8 mouse cellular contexts compared by ENCODE assay signal in the genomic region with DNA sequence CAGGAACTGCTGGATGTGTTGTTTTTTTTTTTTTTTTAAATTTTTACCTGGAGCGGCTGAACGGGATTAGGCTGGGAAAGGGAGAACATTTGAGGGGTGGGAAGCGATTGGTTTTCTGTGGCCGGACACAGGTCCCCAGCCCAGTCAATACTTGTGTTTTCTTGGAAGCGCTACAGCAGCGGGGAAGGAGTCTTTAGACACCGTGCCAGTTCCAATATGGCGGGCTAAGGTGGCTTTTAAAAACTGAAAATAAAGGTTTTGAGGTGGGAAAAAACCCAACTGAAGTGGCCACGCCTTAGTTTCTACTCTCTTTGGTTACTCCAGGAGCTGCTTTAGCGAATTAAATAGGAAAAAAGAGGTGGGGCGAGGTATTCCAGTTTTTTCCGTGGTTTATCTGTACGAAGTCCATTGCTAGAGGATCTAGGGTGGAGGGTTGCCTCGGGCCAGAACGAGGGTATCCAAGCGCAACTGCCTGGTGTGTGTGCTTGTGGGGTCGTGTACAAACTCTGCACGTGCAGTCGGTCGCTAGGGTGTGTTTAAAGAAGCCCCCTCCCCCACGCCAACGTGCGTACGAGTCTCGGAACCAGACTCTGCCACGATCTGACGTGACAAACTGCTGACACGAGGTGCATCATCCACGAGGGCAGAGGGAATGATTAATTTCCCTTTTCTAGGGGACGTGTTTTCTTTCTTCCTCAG. TPM values are rescaled to one million over a fixed set of nuclear protein-coding genes. Genes with fewer than 3 reads are reported as not detected.
DNase-seq lines count a peak whose midpoint lies in the region; ATAC-seq and TF ChIP-seq lines count a peak whose summit lies in the region.

No protein-coding gene starts in this region.

- H3K4me2 ChIP-seq in intestine, embryonic 14.5 days (ENCODE audit: low read length): peak overlapping the region; percentile 100

- H3K27me3 ChIP-seq in intestine, embryonic 14.5 days (replicated peaks; ENCODE audit: control insufficient read depth, insufficient read depth, low read length): peaks cover 65% of the 10 kb centered on the region
- no peaks in the 10 kb centered on the region for H3K27me3 ChIP-seq in testis, adult 2 months (ENCODE audit: control insufficient read depth, insufficient read depth, low read length)

- peak; percentile 34 to 52 for DNase-seq in cerebellum, postnatal 14 days
- peak; percentile 28 to 36 for DNase-seq in B cell, adult 2 months
- DNase-seq in embryo, embryonic 11 days: peak; percentile 46
- peak; percentile 70 for DNase-seq in intestine, embryonic 14.5 days (ENCODE audit: low spot score)
- DNase-seq in mesoderm, embryonic 11.5 days (ENCODE audit: low read depth, low spot score): peak; percentile 30

- no peak overlapping the region for H3K27ac ChIP-seq in intestine, embryonic 14.5 days (ENCODE audit: low read depth)
- no peak overlapping the region; the same call in 1 of the 2 replicates for H3K27ac ChIP-seq in testis, adult 2 months (ENCODE audit: control insufficient read depth, insufficient read depth, low read depth, low read length)

- H3K4me3 ChIP-seq in intestine, embryonic 14.5 days (ENCODE audit: low read depth, low read length): peak overlapping the region; percentile 62
- peak overlapping the region; percentile 81 for H3K4me3 ChIP-seq in testis, adult 2 months (ENCODE audit: control insufficient read depth, low read depth, low read length)

- H3K4me1 ChIP-seq in intestine, embryonic 14.5 days (replicated peaks; ENCODE audit: control insufficient read depth, insufficient read depth, low read length): peaks cover 10% of the 10 kb centered on the region; the same call in 1 of the 2 replicates
- peaks cover 25% of the 10 kb centered on the region for H3K4me1 ChIP-seq in testis, adult 2 months (ENCODE audit: control insufficient read depth, insufficient read depth, low read length)

- H3K9me3 ChIP-seq in intestine, embryonic 14.5 days (ENCODE audit: control insufficient read depth, low read length): no peaks in the 10 kb centered on the region

- TF ChIP-seq POLR2A in testis, adult 2 months (IDR thresholded peaks at IDR 0.05; ENCODE audit: control insufficient read depth, low read depth, low read length): peak; percentile 31; the same call in 1 of the 2 replicates

- WGBS in intestine, embryonic 14.5 days: under 1% methylated on average over 30 of the region's 30 CpGs

- peak overlapping the region; percentile 43; the same call in 1 of the 2 replicates for H3K9ac ChIP-seq in intestine, embryonic 14.5 days (ENCODE audit: low read length)

- TF ChIP-seq CTCF in testis, adult 2 months (IDR thresholded peaks at IDR 0.05; ENCODE audit: control insufficient read depth, insufficient read depth, insufficient replicate concordance, low read depth, low read length): no peak

- ATAC-seq in cerebellum, adult (ENCODE audit: insufficient number of reproducible peaks, low FRiP score, low TSS enrichment): no peak
- 0 out of 2 replicates have a peak, but pooled peaks have one; percentile 16 for ATAC-seq in intestine, embryonic 14.5 days (replicated peaks; ENCODE audit: low FRiP score, low TSS enrichment, low read depth)
- no peak for ATAC-seq in frontal cortex, adult (ENCODE audit: low TSS enrichment)

- H3K36me3 ChIP-seq in intestine, embryonic 14.5 days (ENCODE audit: control insufficient read depth, insufficient read depth, low read length): no peaks in the 10 kb centered on the region
- H3K36me3 ChIP-seq in testis, adult 2 months (ENCODE audit: control insufficient read depth, insufficient read depth, low read length): no peaks in the 10 kb centered on the region

RNA-seq across cellular contexts. Expression of a gene that starts 3.3 kb away (rescaled TPM):
- polyA plus RNA-seq in intestine, embryonic 14.5 days (2014; fragmentation: Nextera tagmentation; extraction: Ambion mirVana): 1.6 and 2.2 TPM in 2 replicates
- 12.9 and 15.2 TPM in 2 replicates for polyA plus RNA-seq in testis, adult 2 months (2012; rRNA removed)
